Mouse (Mus musculus) E14TG2a.4 (cell line): Measurements from ENCODE around the gene Apol10b.

Experiments used
- CTCF ChIP-seq: conservative IDR thresholded peaks from 2 replicates; pipeline ENCODE4 v1.5.1; 2014; ENCODE audit warnings: low read length
- NANOG ChIP-seq: IDR thresholded peaks from 2 replicates; pipeline ENCODE4 v1.6.1; 2014; ENCODE audit warnings: borderline replicate concordance, low read length, mixed read lengths

GRCm38 (mm10) chr15:77581681-77582080, 14.2 kb downstream of the Apol10b start:
- no peak for TF ChIP-seq CTCF
- TF ChIP-seq NANOG, result no peak
